Mouse (Mus musculus): ENCODE measurements around the gene Gpatch8. TPM values are rescaled to one million over a fixed set of nuclear protein-coding genes. Genes with fewer than 3 reads are reported as not detected.

Gene Gpatch8
- polyA plus RNA-seq, 1 experiment: 9.0 TPM

GRCm38 (mm10) chr11:102440255-102440654, 115.9 kb downstream of the Gpatch8 start:
- no peaks in the 10 kb centered on the region for H3K79me2 ChIP-seq (ENCODE audit: control insufficient read depth, insufficient read depth)
- no peaks in the 10 kb centered on the region for H3K27me3 ChIP-seq (ENCODE audit: control insufficient read depth, insufficient read depth, insufficient read length)
- no peak for TF ChIP-seq POLR2A (IDR thresholded peaks at IDR 0.05; ENCODE audit: insufficient read length, low read depth)
- H3K4me3 ChIP-seq: no peak overlapping the region
- H3ac ChIP-seq (ENCODE audit: control insufficient read depth, insufficient read length): no peak overlapping the region
- H3K4me2 ChIP-seq (ENCODE audit: low read depth): no peak overlapping the region
- H3K36me3 ChIP-seq (ENCODE audit: control insufficient read depth, insufficient read depth): peaks cover 8% of the 10 kb centered on the region

GRCm38 (mm10) chr11:102439093-102440082, 116.8 kb downstream of the Gpatch8 start:
- Histone ChIP-seq H3K4me2 (ENCODE audit: low read depth) (no peak overlapping the region), H3K27me3 (ENCODE audit: control insufficient read depth, insufficient read depth, insufficient read length) (no peaks in the 10 kb centered on the region), H3ac (ENCODE audit: control insufficient read depth, insufficient read length) (no peak overlapping the region), H3K79me2 (ENCODE audit: control insufficient read depth, insufficient read depth) (no peaks in the 10 kb centered on the region), H3K4me3 (no peak overlapping the region), H3K36me3 (ENCODE audit: control insufficient read depth, insufficient read depth) (peaks cover 12% of the 10 kb centered on the region)
- peak; percentile 16 for TF ChIP-seq POLR2AphosphoS2 (IDR thresholded peaks at IDR 0.05; ENCODE audit: insufficient read length, low read depth)
- TF ChIP-seq TCF12 (IDR thresholded peaks at IDR 0.05; ENCODE audit: insufficient read depth, poor library complexity, severe bottlenecking): no peak

GRCm38 (mm10) chr11:102438212-102439092, 117.7 kb downstream of the Gpatch8 start:
- peak overlapping the region; percentile 45 for H3K4me2 ChIP-seq (ENCODE audit: low read depth)
- H3K36me3 ChIP-seq (ENCODE audit: control insufficient read depth, insufficient read depth): peaks cover 12% of the 10 kb centered on the region
- H3K79me2 ChIP-seq (ENCODE audit: control insufficient read depth, insufficient read depth): no peaks in the 10 kb centered on the region
- H3K27me3 ChIP-seq (ENCODE audit: control insufficient read depth, insufficient read depth, insufficient read length): no peaks in the 10 kb centered on the region
- peak overlapping the region; percentile 26 for H3ac ChIP-seq (ENCODE audit: control insufficient read depth, insufficient read length)
- no peak overlapping the region for H3K4me3 ChIP-seq
- no peak for TF ChIP-seq TCF3 (IDR thresholded peaks at IDR 0.05; ENCODE audit: insufficient read length, low read depth)
- peak in 2 of 3 experiments; percentile 7 to 11 for TF ChIP-seq MYOD1 (IDR thresholded peaks at IDR 0.05; ENCODE audit: control insufficient read depth in 1 of 3, insufficient read length in 2 of 3, low read depth in 2 of 3)
- TF ChIP-seq POLR2AphosphoS2 (IDR thresholded peaks at IDR 0.05; ENCODE audit: insufficient read length, low read depth): peak; percentile 20
- TF ChIP-seq MYOG (IDR thresholded peaks at IDR 0.05; ENCODE audit: control insufficient read depth in 1 of 3, insufficient read depth in 1 of 3, insufficient read length in 2 of 3, low read depth in 2 of 3): peak in 2 of 3 experiments; percentile 13 to 50

GRCm38 (mm10) chr11:102437120-102438061, 118.8 kb downstream of the Gpatch8 start:
- no peaks in the 10 kb centered on the region for H3K27me3 ChIP-seq (ENCODE audit: control insufficient read depth, insufficient read depth, insufficient read length)
- TF ChIP-seq REST (IDR thresholded peaks at IDR 0.05; ENCODE audit: insufficient read depth, insufficient read length) (no peak), MYOG (IDR thresholded peaks at IDR 0.05; ENCODE audit: control insufficient read depth in 1 of 3, insufficient read depth in 1 of 3, insufficient read length in 2 of 3, low read depth in 2 of 3) (peak in 2 of 3 experiments; percentile 2 to 57), POLR2A (IDR thresholded peaks at IDR 0.05; ENCODE audit: insufficient read length, low read depth) (peak; percentile 20), MYOD1 (IDR thresholded peaks at IDR 0.05; ENCODE audit: control insufficient read depth in 1 of 3, insufficient read length in 2 of 3, low read depth in 2 of 3) (peak in 1 of 3 experiments; percentile 6), SRF (IDR thresholded peaks at IDR 0.05; ENCODE audit: control insufficient read depth, insufficient read length, low read depth) (no peak)
- H3K79me2 ChIP-seq (ENCODE audit: control insufficient read depth, insufficient read depth): no peaks in the 10 kb centered on the region
- no peak overlapping the region for H3K4me3 ChIP-seq
- peak overlapping the region; percentile 26 for H3ac ChIP-seq (ENCODE audit: control insufficient read depth, insufficient read length)
- peak overlapping the region; percentile 45 for H3K4me2 ChIP-seq (ENCODE audit: low read depth)
- H3K36me3 ChIP-seq (ENCODE audit: control insufficient read depth, insufficient read depth): peaks cover 12% of the 10 kb centered on the region

GRCm38 (mm10) chr11:102436471-102436790, 119.8 kb downstream of the Gpatch8 start:
- H3ac ChIP-seq (ENCODE audit: control insufficient read depth, insufficient read length): no peak overlapping the region
- H3K36me3 ChIP-seq (ENCODE audit: control insufficient read depth, insufficient read depth): peaks cover 12% of the 10 kb centered on the region
- H3K4me3 ChIP-seq: no peak overlapping the region
- TF ChIP-seq SRF (IDR thresholded peaks at IDR 0.05; ENCODE audit: control insufficient read depth, insufficient read length, low read depth): no peak
- no peak for TF ChIP-seq MYOG (IDR thresholded peaks at IDR 0.05; ENCODE audit: control insufficient read depth in 1 of 3, insufficient read depth in 1 of 3, insufficient read length in 2 of 3, low read depth in 2 of 3)
- TF ChIP-seq POLR2AphosphoS2 (IDR thresholded peaks at IDR 0.05; ENCODE audit: insufficient read length, low read depth): no peak
- TF ChIP-seq POLR2A (IDR thresholded peaks at IDR 0.05; ENCODE audit: insufficient read length, low read depth): no peak
- no peak for TF ChIP-seq TCF3 (IDR thresholded peaks at IDR 0.05; ENCODE audit: insufficient read length, low read depth)
- no peak for TF ChIP-seq USF1 (IDR thresholded peaks at IDR 0.05; ENCODE audit: low read depth)
- no peak for TF ChIP-seq MAX (IDR thresholded peaks at IDR 0.05; ENCODE audit: low read depth)
- no peak for TF ChIP-seq CEBPB (IDR thresholded peaks at IDR 0.05; ENCODE audit: insufficient read depth, poor library complexity, severe bottlenecking)
- no peak for TF ChIP-seq TCF12 (IDR thresholded peaks at IDR 0.05; ENCODE audit: insufficient read depth, poor library complexity, severe bottlenecking)
- H3K27me3 ChIP-seq (ENCODE audit: control insufficient read depth, insufficient read depth, insufficient read length): no peaks in the 10 kb centered on the region
- no peaks in the 10 kb centered on the region for H3K79me2 ChIP-seq (ENCODE audit: control insufficient read depth, insufficient read depth)
- H3K4me2 ChIP-seq (ENCODE audit: low read depth): peak overlapping the region; percentile 0

Measured in myocyte (in vitro differentiated cells).